Mouse (Mus musculus): ENCODE data around the gene Iqcn.

DNA sequence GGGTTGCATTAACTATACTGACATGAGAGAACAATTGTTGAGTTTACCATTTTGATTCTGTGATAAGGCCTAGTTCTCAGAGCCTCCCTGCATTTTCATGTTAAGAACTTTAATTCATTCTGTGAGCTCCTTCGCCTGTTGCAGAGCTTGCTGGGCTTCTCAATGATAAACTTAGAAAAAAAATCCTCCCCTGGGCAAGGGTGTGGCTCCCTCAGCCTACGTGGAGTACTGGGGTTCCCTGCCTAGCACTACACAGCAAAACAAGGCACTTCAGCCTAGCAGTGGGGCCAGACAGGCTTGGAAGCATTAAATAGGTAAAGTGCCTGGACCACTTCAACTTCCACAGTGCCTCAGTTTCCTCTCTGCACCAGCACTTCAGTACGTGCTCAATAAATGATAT, 21.8 kb upstream of the Iqcn start:
- no peak for TF ChIP-seq CTCF (IDR thresholded peaks at IDR 0.05; ENCODE audit: control insufficient read depth, insufficient read depth, insufficient read length)
- no peak for TF ChIP-seq USF1 (IDR thresholded peaks at IDR 0.05; ENCODE audit: low read depth)
- TF ChIP-seq CEBPB (IDR thresholded peaks at IDR 0.05; ENCODE audit: low read depth), result no peak
- no peak for TF ChIP-seq MYOD1 (IDR thresholded peaks at IDR 0.05; ENCODE audit: control insufficient read depth, insufficient read length, low read depth)
- TF ChIP-seq MYOG (IDR thresholded peaks at IDR 0.05; ENCODE audit: control insufficient read depth, extremely low read depth, insufficient read length), result no peak
- no peak for TF ChIP-seq MAX (IDR thresholded peaks at IDR 0.05)
